Mouse (Mus musculus): ENCODE data around the gene Bicd2. TPM values are rescaled to one million over a fixed set of nuclear protein-coding genes. Genes with fewer than 3 reads are reported as not detected.

Gene Bicd2
- total RNA-seq, 2 experiments from 2014 or later = 14.8 to 26.2 TPM

GRCm38 (mm10) chr13:49322169-49322568 is 19.2 kb upstream of the Bicd2 start:
- ATAC-seq (replicated peaks; ENCODE audit: low FRiP score, low TSS enrichment, poor library complexity, severe bottlenecking) = 0 out of 2 replicates have a peak, but pooled peaks have one; percentile 16

DNA sequence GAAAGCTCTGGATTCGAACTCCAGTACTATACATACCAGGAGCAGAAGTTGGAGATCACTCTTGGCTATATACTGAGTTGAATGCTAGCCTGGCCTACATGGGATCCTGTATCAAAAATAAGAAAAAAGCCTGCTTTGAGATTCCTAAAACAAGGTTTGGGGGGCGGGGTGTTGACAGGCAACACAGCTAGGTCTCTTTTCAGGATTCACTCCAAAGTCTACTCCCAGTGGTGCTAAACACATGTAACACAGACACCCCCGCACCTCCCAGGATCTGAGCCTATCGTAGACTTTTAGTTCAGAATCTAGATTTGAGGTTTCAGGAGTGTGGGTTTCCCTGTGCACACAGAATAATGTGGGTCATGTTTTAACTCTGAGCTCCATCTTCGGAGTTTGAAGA is 18.6 kb upstream of the Bicd2 start:
- no peak for ATAC-seq (replicated peaks; ENCODE audit: low FRiP score, low TSS enrichment, poor library complexity, severe bottlenecking)

DNA sequence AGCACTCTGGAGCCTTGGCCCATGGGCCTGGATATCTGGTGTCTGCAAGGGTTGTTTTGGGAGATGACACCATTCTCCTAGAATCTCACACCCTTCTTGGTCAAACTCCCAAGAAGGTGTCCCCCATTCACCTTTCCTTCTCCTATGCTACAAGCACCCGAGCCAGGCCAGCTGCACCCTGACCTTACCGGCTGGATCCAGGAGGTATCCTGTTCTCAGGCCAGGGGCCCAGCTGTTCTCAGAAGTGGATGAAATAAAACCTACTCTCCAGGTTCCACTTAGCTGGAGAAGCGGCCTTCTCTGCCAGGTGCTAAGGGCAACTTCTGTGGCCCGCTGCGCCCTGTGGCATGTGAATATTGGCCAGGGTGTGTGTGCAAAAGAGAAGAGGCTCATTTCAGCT is 16.5 kb upstream of the Bicd2 start:
- ATAC-seq (replicated peaks; ENCODE audit: low FRiP score, low TSS enrichment, poor library complexity, severe bottlenecking) = no peak

GRCm38 (mm10) chr13:49326246-49327206 is 14.9 kb upstream of the Bicd2 start:
- ATAC-seq (replicated peaks; ENCODE audit: low FRiP score, low TSS enrichment, poor library complexity, severe bottlenecking) = peak; percentile 78

DNA sequence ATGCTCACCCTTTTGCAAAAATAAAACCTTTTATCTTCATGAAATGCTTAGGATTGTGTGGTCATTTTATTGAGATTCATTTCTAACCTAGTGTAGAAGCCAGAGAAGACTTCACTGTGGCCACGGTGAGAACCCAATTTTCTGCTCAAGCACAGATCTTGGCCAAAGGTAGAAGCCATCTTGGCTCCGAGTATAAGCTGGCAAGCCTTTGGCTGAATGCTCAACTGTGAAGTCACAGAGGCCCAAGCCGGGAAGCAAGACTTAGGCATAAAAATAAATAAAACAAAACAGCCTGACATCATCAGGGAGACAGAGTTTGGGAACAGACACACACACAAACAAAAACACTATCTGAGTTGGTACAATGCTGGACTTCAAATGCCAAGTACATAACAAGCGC is 13.3 kb upstream of the Bicd2 start:
- no peak for ATAC-seq (replicated peaks; ENCODE audit: low FRiP score, low TSS enrichment, poor library complexity, severe bottlenecking)

GRCm38 (mm10) chr13:49333250-49333649 is 8.1 kb upstream of the Bicd2 start:
- peak; percentile 90 for ATAC-seq (replicated peaks; ENCODE audit: low FRiP score, low TSS enrichment, poor library complexity, severe bottlenecking)

DNA sequence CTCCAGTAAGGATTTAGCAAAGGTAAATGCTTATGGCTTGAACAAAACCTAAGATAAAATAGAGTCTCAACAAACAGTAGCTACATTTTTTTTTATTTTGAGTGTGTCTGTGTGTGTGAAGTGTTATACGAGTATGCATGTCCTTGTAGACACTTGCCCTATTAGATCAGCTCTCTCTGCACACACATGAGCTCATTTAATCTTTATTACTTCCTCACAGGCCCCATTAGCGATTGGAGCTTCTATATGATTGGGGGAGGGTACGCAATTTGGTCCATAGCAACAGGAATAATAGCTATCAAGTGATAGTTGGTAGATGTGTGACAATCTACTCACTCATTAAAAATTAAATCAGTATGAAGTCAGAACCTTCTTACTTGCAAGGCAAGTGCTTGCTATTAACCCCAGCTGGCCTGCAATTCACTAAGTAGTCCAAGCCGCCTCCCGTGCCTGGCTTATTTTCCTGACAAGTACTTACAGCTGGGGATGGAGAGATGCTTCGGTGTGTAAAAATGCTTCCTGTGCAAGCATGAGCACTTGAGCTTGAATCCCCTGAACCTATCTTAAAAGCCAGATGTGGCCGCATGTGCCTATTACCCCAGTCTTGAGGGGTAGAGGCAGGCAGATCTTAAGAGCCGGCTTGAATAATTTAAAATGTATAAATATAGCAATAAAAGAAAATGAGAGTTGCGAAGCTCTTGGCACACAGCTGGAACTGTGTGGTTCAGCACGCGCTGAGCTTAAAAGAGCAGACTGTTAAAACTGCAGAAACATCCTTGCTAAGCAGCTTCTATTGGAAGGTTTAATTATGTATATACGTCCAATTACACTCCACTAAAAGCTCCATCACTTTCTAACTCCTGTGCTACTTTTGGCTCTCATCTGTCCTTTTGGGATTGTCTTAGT is 6.1 kb upstream of the Bicd2 start:
- no peak for ATAC-seq (replicated peaks; ENCODE audit: low FRiP score, low TSS enrichment, poor library complexity, severe bottlenecking)

GRCm38 (mm10) chr13:49338893-49339546 is 2.4 kb upstream of the Bicd2 start:
- ATAC-seq (replicated peaks; ENCODE audit: low FRiP score, low TSS enrichment, poor library complexity, severe bottlenecking) = no peak

GRCm38 (mm10) chr13:49341831-49342722 is 692 bp downstream of the Bicd2 start:
- ATAC-seq (replicated peaks; ENCODE audit: low FRiP score, low TSS enrichment, poor library complexity, severe bottlenecking) = no peak

DNA sequence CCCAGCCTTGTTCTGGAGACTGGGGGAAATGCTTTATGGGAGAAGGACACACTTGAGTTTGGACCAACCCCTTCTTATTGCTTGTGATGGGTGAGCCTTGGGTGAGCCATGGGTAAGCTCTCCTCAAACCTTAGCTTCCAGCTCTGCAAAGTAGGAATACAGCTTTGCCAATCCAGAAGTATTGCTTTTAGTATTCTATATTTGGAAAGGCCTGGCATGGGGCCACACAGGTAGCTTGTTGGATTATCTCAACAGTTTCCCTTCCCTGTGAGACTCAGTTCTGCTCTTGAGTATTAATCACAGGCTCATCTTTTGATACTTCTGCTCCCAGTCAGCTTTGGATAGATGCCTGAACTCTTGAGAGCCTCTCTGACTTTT is 1.3 kb downstream of the Bicd2 start:
- no peak for ATAC-seq (replicated peaks; ENCODE audit: low FRiP score, low TSS enrichment, poor library complexity, severe bottlenecking)

DNA sequence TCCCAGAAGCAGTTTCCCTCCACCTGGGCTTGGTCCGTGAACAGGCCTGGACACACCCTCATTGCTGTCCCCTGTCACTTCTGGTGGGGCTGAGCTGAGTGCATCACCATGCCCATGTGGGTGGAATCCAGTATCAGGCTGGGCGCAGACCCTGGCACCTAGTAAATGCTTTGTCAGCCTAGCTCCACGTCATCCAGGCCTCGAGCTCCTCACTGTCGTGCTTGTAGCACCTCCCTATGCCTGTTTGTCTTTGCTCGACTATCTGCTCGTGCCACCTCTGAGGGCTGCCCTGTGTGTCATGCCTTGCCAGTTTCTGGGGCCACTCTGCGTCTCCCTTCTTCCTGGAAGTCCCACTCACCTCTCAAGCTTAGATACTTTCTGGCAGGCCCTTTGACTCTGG is 3.2 kb downstream of the Bicd2 start:
- ATAC-seq (replicated peaks; ENCODE audit: low FRiP score, low TSS enrichment, poor library complexity, severe bottlenecking) = peak; percentile 64

- ATAC-seq (replicated peaks; ENCODE audit: low FRiP score, low TSS enrichment, poor library complexity, severe bottlenecking) = 0 out of 2 replicates have a peak, but pooled peaks have one; percentile 17
Observed at GRCm38 (mm10) chr13:49345476-49345875, 4.1 kb downstream of the Bicd2 start.

GRCm38 (mm10) chr13:49348522-49348921 is 7.1 kb downstream of the Bicd2 start:
- ATAC-seq (replicated peaks; ENCODE audit: low FRiP score, low TSS enrichment, poor library complexity, severe bottlenecking) = no peak

- no peak for ATAC-seq (replicated peaks; ENCODE audit: low FRiP score, low TSS enrichment, poor library complexity, severe bottlenecking)
Observed at GRCm38 (mm10) chr13:49349335-49349734, 8.0 kb downstream of the Bicd2 start.

- ATAC-seq (replicated peaks; ENCODE audit: low FRiP score, low TSS enrichment, poor library complexity, severe bottlenecking) = peak; percentile 18; the same call in 1 of the 2 replicates
Observed at GRCm38 (mm10) chr13:49349836-49350505, 8.6 kb downstream of the Bicd2 start.

GRCm38 (mm10) chr13:49352581-49353159 is 11.3 kb downstream of the Bicd2 start:
- no peak for ATAC-seq (replicated peaks; ENCODE audit: low FRiP score, low TSS enrichment, poor library complexity, severe bottlenecking)

- ATAC-seq (replicated peaks; ENCODE audit: low FRiP score, low TSS enrichment, poor library complexity, severe bottlenecking) = no peak
Observed at GRCm38 (mm10) chr13:49353422-49353821, 12.0 kb downstream of the Bicd2 start.

DNA sequence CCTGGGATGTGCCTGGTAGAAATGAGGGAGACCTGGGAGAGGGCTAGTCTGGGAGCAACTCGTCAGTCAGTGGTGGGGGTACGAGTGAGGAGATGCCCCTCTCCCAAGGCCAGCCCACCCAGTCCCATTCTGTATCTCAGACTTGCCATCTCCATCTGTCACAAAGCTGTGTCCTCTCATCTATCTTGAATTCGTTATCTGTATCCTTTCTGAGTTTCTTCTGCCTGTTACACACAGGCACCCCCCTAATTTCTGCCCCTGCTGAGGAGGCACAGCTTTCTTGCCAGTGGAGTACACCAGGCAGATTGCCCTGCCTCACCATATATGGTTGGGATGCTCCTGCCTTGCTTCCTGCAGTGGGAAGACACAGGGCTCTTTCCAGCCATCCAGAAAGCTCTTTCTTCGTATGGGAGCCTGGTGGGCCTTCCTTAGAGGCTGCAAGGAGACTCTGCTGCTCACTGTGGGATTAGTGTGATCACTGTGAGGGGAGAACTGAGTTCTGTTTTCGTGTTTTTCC is 12.7 kb downstream of the Bicd2 start:
- ATAC-seq (replicated peaks; ENCODE audit: low FRiP score, low TSS enrichment, poor library complexity, severe bottlenecking) = no peak

Measured in megakaryocyte-erythroid progenitor cell, adult 5-6 weeks (primary cell).